Mouse (Mus musculus): ENCODE data around the gene Mpv17.

Gene Mpv17

GRCm38 (mm10) chr5:31183678-31184077 lies 29.6 kb upstream of the Mpv17 start:
- DNase-seq (ENCODE audit: low read depth, low spot score) = peak; percentile 17

- DNase-seq (ENCODE audit: low read depth, low spot score) = no peak
These were observed 27.2 kb upstream of the Mpv17 start for GRCm38 (mm10) chr5:31181183-31181770.

- DNase-seq (ENCODE audit: low read depth, low spot score) = peak; percentile 90
These were observed 25.9 kb upstream of the Mpv17 start, which contains the start of the genes Gm29609 and Gtf3c2 for GRCm38 (mm10) chr5:31179766-31180630. Gene Gm29609, minus strand, starts transcription at chr5:31179911. Gene Gtf3c2, minus strand, starts transcription at chr5:31180144.

GRCm38 (mm10) chr5:31179301-31179765 lies 25.3 kb upstream of the Mpv17 start:
- peak; percentile 28 for DNase-seq (ENCODE audit: low read depth, low spot score)

- DNase-seq (ENCODE audit: low read depth, low spot score) = no peak
These were observed 14.6 kb upstream of the Mpv17 start for GRCm38 (mm10) chr5:31168630-31169029.

- DNase-seq (ENCODE audit: low read depth, low spot score) = no peak
These were observed 10.8 kb upstream of the Mpv17 start for GRCm38 (mm10) chr5:31164878-31165277.

- no peak for DNase-seq (ENCODE audit: low read depth, low spot score)
These were observed 8.4 kb upstream of the Mpv17 start for GRCm38 (mm10) chr5:31162462-31162861.

GRCm38 (mm10) chr5:31153516-31154151 lies 417 bp downstream of the Mpv17 start:
- DNase-seq (ENCODE audit: low read depth, low spot score) = no peak

GRCm38 (mm10) chr5:31151746-31152145 lies 2.3 kb downstream of the Mpv17 start:
- no peak for DNase-seq (ENCODE audit: low read depth, low spot score)

- no peak for DNase-seq (ENCODE audit: low read depth, low spot score)
These were observed 4.3 kb downstream of the Mpv17 start for GRCm38 (mm10) chr5:31149781-31150180.

- DNase-seq (ENCODE audit: low read depth, low spot score) = no peak
These were observed 15.1 kb downstream of the Mpv17 start for GRCm38 (mm10) chr5:31138968-31139425.

GRCm38 (mm10) chr5:31138241-31138967 lies 15.6 kb downstream of the Mpv17 start, which contains the start of gene Ucn:
Gene Ucn, minus strand, starts transcription at chr5:31138829.
- DNase-seq (ENCODE audit: low read depth, low spot score) = no peak

GRCm38 (mm10) chr5:31137658-31138057 lies 16.4 kb downstream of the Mpv17 start:
- DNase-seq (ENCODE audit: low read depth, low spot score) = no peak

- DNase-seq (ENCODE audit: low read depth, low spot score) = no peak
These were observed 17.2 kb downstream of the Mpv17 start for GRCm38 (mm10) chr5:31136730-31137424.

GRCm38 (mm10) chr5:31126050-31126449 lies 28.0 kb downstream of the Mpv17 start:
- no peak for DNase-seq (ENCODE audit: low read depth, low spot score)

- no peak for DNase-seq (ENCODE audit: low read depth, low spot score)
These were observed 30.6 kb downstream of the Mpv17 start for GRCm38 (mm10) chr5:31123481-31123880.

- DNase-seq (ENCODE audit: low read depth, low spot score) = no peak
These were observed 32.9 kb downstream of the Mpv17 start for GRCm38 (mm10) chr5:31121111-31121510.

- no peak for DNase-seq (ENCODE audit: low read depth, low spot score)
These were observed 37.1 kb downstream of the Mpv17 start for GRCm38 (mm10) chr5:31116912-31117311.

- DNase-seq (ENCODE audit: low read depth, low spot score) = no peak
These were observed 37.7 kb downstream of the Mpv17 start, which contains the start of gene Trim54 for GRCm38 (mm10) chr5:31116354-31116753. Gene Trim54, plus strand, starts transcription at chr5:31116712.

- DNase-seq (ENCODE audit: low read depth, low spot score) = no peak
These were observed 43.3 kb downstream of the Mpv17 start for GRCm38 (mm10) chr5:31110781-31111180.

GRCm38 (mm10) chr5:31108000-31108490 lies 46.0 kb downstream of the Mpv17 start, which contains the start of gene Slc30a3:
Gene Slc30a3, minus strand, starts transcription at chr5:31108237.
- DNase-seq (ENCODE audit: low read depth, low spot score) = no peak

All from c-Kit-negative CD71-positive TER-119-positive erythroid progenitor cells, embryonic 14.5 days (primary cell).